Mouse (Mus musculus): ENCODE results near the gene Speer4e. TPM values are rescaled to one million over a fixed set of nuclear protein-coding genes. Genes with fewer than 3 reads are reported as not detected.
"Not testable (repeated sequence)": the region's sequence is repeated elsewhere in the genome, so short reads cannot be mapped to it uniquely, and the experiment has no call there.

The Speer4e gene
- total and polyA plus RNA-seq, 3 experiments = not detected

DNA sequence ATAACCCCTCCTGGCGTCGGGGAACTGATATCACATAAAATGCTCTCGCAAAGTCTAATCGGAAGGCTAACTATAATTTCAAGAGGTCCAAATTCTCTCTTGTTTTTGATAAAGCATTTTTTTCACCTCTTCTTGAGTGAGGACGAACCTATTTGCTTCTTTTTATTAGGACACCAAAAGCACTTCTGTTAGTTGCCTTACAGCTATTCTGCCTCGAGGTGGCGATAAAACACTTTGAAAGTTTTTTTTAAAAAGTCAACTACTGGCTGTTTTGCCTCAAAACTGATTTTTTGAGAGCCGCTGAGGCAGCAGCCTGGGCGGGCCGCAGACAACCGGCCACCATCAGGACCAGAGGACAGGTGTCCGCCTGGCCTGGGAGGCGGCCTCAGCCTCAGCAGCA lies 25.6 kb upstream of the Speer4e start:
- dilution Hi-C loops (cut with MboI; ENCODE audit: extremely low pct_ligation_motif_present, extremely low pct_unique_long_range_greater_than_20kb, low sequenced_read_pairs); H3K9me3 ChIP-seq (replicated peaks; ENCODE audit: low read length); in situ Hi-C loops (cut with MboI; ENCODE audit: low pct_ligation_motif_present, low pct_unique_long_range_greater_than_20kb, low sequenced_read_pairs); H3K9ac ChIP-seq (ENCODE audit: insufficient read depth, low read depth); H3K4me1 ChIP-seq (ENCODE audit: control insufficient read depth in 1 of 2, insufficient read depth in 2 of 2); DNase-seq (ENCODE audit: extremely low read depth); H3K27ac ChIP-seq (ENCODE audit: insufficient read depth, low read depth); H3K27me3 ChIP-seq (replicated peaks); H3K4me2 ChIP-seq (ENCODE audit: insufficient read depth, low read depth, poor library complexity, severe bottlenecking); H3K36me3 ChIP-seq (replicated peaks in 1 of 2; ENCODE audit: control insufficient read depth in 1 of 2, insufficient read depth in 1 of 2, low read length in 1 of 2); H3K79me2 ChIP-seq (replicated peaks; ENCODE audit: control insufficient read depth, extremely low read depth, insufficient read depth, poor library complexity, severe bottlenecking); H3K4me3 ChIP-seq (replicated peaks in 1 of 3; ENCODE audit: low read depth in 2 of 3, low read length in 2 of 3, poor library complexity in 1 of 3): not testable (repeated sequence)
- TF ChIP-seq CTCF (conservative IDR thresholded peaks at IDR 0.05 in 1 of 2, IDR thresholded peaks at IDR 0.05 in 1 of 2; ENCODE audit: low read depth in 2 of 2, low read length in 2 of 2) (peak in 1 of 2 experiments; percentile 40; a peak in 2 of 4 replicates), ZNF384 (IDR thresholded peaks at IDR 0.05; ENCODE audit: low read depth, low read length) (peak; percentile 42; the same call in 1 of the 2 replicates), RAD21 (IDR thresholded peaks at IDR 0.05; ENCODE audit: low read depth, low read length) (peak; percentile 6)

DNA sequence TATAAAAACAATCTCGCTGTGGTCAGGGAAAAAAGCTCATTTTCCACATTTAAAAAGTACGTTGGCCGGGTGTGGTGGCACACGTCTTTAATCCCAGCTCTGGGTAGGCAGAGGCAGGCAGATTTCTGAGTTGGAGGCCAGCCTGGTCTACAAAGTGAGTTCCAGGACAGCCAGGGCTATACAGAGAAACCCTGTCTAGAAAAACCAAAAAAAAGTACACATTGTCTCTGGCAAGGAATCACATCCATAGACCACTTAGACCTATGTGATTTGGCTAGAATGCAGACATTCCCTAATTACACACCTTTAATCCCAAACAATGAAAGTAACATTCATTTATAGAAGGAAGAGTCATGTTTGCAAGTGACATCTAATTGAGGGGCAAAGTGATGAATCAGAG lies 23.3 kb upstream of the Speer4e start:
- H3K27ac ChIP-seq (ENCODE audit: insufficient read depth, low read depth); H3K4me3 ChIP-seq (replicated peaks in 1 of 3; ENCODE audit: low read depth in 2 of 3, low read length in 2 of 3, poor library complexity in 1 of 3); H3K27me3 ChIP-seq (replicated peaks); dilution Hi-C loops (cut with MboI; ENCODE audit: extremely low pct_ligation_motif_present, extremely low pct_unique_long_range_greater_than_20kb, low sequenced_read_pairs); H3K9me3 ChIP-seq (replicated peaks; ENCODE audit: low read length); H3K9ac ChIP-seq (ENCODE audit: insufficient read depth, low read depth); H3K79me2 ChIP-seq (replicated peaks; ENCODE audit: control insufficient read depth, extremely low read depth, insufficient read depth, poor library complexity, severe bottlenecking); H3K36me3 ChIP-seq (replicated peaks in 1 of 2; ENCODE audit: control insufficient read depth in 1 of 2, insufficient read depth in 1 of 2, low read length in 1 of 2); H3K4me2 ChIP-seq (ENCODE audit: insufficient read depth, low read depth, poor library complexity, severe bottlenecking); H3K4me1 ChIP-seq (ENCODE audit: control insufficient read depth in 1 of 2, insufficient read depth in 2 of 2); in situ Hi-C loops (cut with MboI; ENCODE audit: low pct_ligation_motif_present, low pct_unique_long_range_greater_than_20kb, low sequenced_read_pairs); DNase-seq (ENCODE audit: extremely low read depth): not testable (repeated sequence)

- H3K9ac ChIP-seq (ENCODE audit: insufficient read depth, low read depth); H3K4me2 ChIP-seq (ENCODE audit: insufficient read depth, low read depth, poor library complexity, severe bottlenecking); H3K36me3 ChIP-seq (replicated peaks in 1 of 2; ENCODE audit: control insufficient read depth in 1 of 2, insufficient read depth in 1 of 2, low read length in 1 of 2); in situ Hi-C loops (cut with MboI; ENCODE audit: low pct_ligation_motif_present, low pct_unique_long_range_greater_than_20kb, low sequenced_read_pairs); H3K27me3 ChIP-seq (replicated peaks); dilution Hi-C loops (cut with MboI; ENCODE audit: extremely low pct_ligation_motif_present, extremely low pct_unique_long_range_greater_than_20kb, low sequenced_read_pairs); H3K4me3 ChIP-seq (replicated peaks in 1 of 3; ENCODE audit: low read depth in 2 of 3, low read length in 2 of 3, poor library complexity in 1 of 3); H3K4me1 ChIP-seq (ENCODE audit: control insufficient read depth in 1 of 2, insufficient read depth in 2 of 2); DNase-seq (ENCODE audit: extremely low read depth); H3K79me2 ChIP-seq (replicated peaks; ENCODE audit: control insufficient read depth, extremely low read depth, insufficient read depth, poor library complexity, severe bottlenecking); H3K27ac ChIP-seq (ENCODE audit: insufficient read depth, low read depth); H3K9me3 ChIP-seq (replicated peaks; ENCODE audit: low read length): not testable (repeated sequence)
These were observed 17.9 kb upstream of the Speer4e start for GRCm38 (mm10) chr5:14955928-14956706.

DNA sequence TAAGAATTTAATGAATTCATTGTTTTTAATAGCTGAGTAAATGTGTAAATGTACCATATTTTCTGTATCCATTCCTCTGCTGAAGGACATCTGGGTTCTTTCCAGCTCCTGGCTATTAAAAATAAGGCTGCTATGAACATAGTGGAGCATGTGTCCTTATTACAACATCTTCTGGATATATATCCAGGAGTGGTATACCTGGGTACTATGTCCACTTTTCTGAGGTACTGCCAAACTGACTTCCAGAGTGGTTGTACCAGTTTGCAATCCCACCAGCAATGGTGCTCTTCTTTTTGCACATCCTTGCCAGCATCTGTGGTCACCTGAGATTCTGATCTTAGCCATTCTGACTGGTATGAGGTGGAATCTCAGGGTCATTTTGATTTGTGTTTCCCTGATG lies 15.4 kb upstream of the Speer4e start:
- H3K79me2 ChIP-seq (replicated peaks; ENCODE audit: control insufficient read depth, extremely low read depth, insufficient read depth, poor library complexity, severe bottlenecking); H3K4me1 ChIP-seq (ENCODE audit: control insufficient read depth in 1 of 2, insufficient read depth in 2 of 2); H3K27ac ChIP-seq (ENCODE audit: insufficient read depth, low read depth); DNase-seq (ENCODE audit: extremely low read depth); H3K36me3 ChIP-seq (replicated peaks in 1 of 2; ENCODE audit: control insufficient read depth in 1 of 2, insufficient read depth in 1 of 2, low read length in 1 of 2); dilution Hi-C loops (cut with MboI; ENCODE audit: extremely low pct_ligation_motif_present, extremely low pct_unique_long_range_greater_than_20kb, low sequenced_read_pairs); in situ Hi-C loops (cut with MboI; ENCODE audit: low pct_ligation_motif_present, low pct_unique_long_range_greater_than_20kb, low sequenced_read_pairs); H3K4me3 ChIP-seq (replicated peaks in 1 of 3; ENCODE audit: low read depth in 2 of 3, low read length in 2 of 3, poor library complexity in 1 of 3); H3K27me3 ChIP-seq (replicated peaks); H3K9ac ChIP-seq (ENCODE audit: insufficient read depth, low read depth); H3K4me2 ChIP-seq (ENCODE audit: insufficient read depth, low read depth, poor library complexity, severe bottlenecking); H3K9me3 ChIP-seq (replicated peaks; ENCODE audit: low read length): not testable (repeated sequence)

DNA sequence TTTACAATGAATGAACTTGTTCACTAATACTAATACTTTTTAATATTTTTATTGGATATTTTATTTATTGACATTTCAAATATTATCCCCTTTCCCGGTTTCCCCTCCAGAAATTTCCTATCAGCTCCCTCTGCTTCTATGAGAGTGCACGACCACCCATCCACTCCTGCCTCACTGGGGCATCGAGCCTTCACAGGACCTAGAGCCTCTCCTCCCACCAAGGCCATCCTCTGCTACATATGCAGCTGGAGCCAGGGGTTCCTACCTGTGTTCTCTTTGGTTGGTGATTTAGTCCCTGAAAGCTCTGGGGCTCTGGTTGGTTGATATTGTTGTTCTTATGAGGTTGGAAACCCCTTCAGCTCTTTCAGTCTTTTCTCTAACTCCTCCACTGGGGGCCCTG lies 14.5 kb upstream of the Speer4e start:
- DNase-seq (ENCODE audit: extremely low read depth); H3K36me3 ChIP-seq (replicated peaks in 1 of 2; ENCODE audit: control insufficient read depth in 1 of 2, insufficient read depth in 1 of 2, low read length in 1 of 2); H3K79me2 ChIP-seq (replicated peaks; ENCODE audit: control insufficient read depth, extremely low read depth, insufficient read depth, poor library complexity, severe bottlenecking); H3K4me2 ChIP-seq (ENCODE audit: insufficient read depth, low read depth, poor library complexity, severe bottlenecking); H3K4me3 ChIP-seq (replicated peaks in 1 of 3; ENCODE audit: low read depth in 2 of 3, low read length in 2 of 3, poor library complexity in 1 of 3); H3K9me3 ChIP-seq (replicated peaks; ENCODE audit: low read length); in situ Hi-C loops (cut with MboI; ENCODE audit: low pct_ligation_motif_present, low pct_unique_long_range_greater_than_20kb, low sequenced_read_pairs); H3K4me1 ChIP-seq (ENCODE audit: control insufficient read depth in 1 of 2, insufficient read depth in 2 of 2); H3K27ac ChIP-seq (ENCODE audit: insufficient read depth, low read depth); H3K27me3 ChIP-seq (replicated peaks); dilution Hi-C loops (cut with MboI; ENCODE audit: extremely low pct_ligation_motif_present, extremely low pct_unique_long_range_greater_than_20kb, low sequenced_read_pairs); H3K9ac ChIP-seq (ENCODE audit: insufficient read depth, low read depth): not testable (repeated sequence)

DNA sequence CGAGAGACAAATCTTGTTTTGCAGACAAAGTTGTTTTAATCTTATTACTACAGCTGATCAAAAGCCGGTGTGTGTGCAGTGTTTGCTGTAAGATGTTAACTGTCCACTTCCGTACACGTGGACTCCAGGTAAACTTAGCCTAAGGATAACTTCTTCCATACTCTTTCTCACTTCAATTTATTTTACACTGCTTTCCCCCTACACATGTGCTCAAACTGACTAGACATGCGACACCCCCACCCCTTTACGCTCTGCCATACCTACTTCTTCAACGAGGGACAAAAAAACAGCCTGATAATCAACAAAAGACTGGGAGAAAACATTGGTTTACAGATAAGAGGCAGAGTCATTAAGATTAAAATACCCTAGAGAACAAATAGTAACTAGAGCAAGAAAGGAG lies 13.6 kb upstream of the Speer4e start:
- in situ Hi-C loops (cut with MboI; ENCODE audit: low pct_ligation_motif_present, low pct_unique_long_range_greater_than_20kb, low sequenced_read_pairs); H3K79me2 ChIP-seq (replicated peaks; ENCODE audit: control insufficient read depth, extremely low read depth, insufficient read depth, poor library complexity, severe bottlenecking); dilution Hi-C loops (cut with MboI; ENCODE audit: extremely low pct_ligation_motif_present, extremely low pct_unique_long_range_greater_than_20kb, low sequenced_read_pairs); H3K9me3 ChIP-seq (replicated peaks; ENCODE audit: low read length); H3K4me2 ChIP-seq (ENCODE audit: insufficient read depth, low read depth, poor library complexity, severe bottlenecking); DNase-seq (ENCODE audit: extremely low read depth); H3K9ac ChIP-seq (ENCODE audit: insufficient read depth, low read depth); H3K27me3 ChIP-seq (replicated peaks); H3K4me3 ChIP-seq (replicated peaks in 1 of 3; ENCODE audit: low read depth in 2 of 3, low read length in 2 of 3, poor library complexity in 1 of 3); H3K36me3 ChIP-seq (replicated peaks in 1 of 2; ENCODE audit: control insufficient read depth in 1 of 2, insufficient read depth in 1 of 2, low read length in 1 of 2); H3K27ac ChIP-seq (ENCODE audit: insufficient read depth, low read depth); H3K4me1 ChIP-seq (ENCODE audit: control insufficient read depth in 1 of 2, insufficient read depth in 2 of 2): not testable (repeated sequence)

Measured in CH12.LX (cell line).